Mouse (Mus musculus): ENCODE results near the gene Cnbd2.

GRCm38 (mm10) chr2:156318491-156318890, 6.4 kb downstream of the Cnbd2 start:
- TF ChIP-seq CTCF (conservative IDR thresholded peaks at IDR 0.05; ENCODE audit: low read length) (no peak), POU5F1 (IDR thresholded peaks at IDR 0.05; ENCODE audit: borderline replicate concordance, low read length) (no peak)
